Mouse (Mus musculus) right cerebral cortex, postnatal 4 days (tissue): ENCODE data around the gene Vasn.
"Not testable (repeated sequence)": the region's sequence is repeated elsewhere in the genome, so short reads cannot be mapped to it uniquely, and the experiment has no call there.

ENCODE experiments used
- DNase-seq: peaks from one replicate; pipeline ENCODE4 v3.0.0-alpha.2; 2022

Gene Vasn

GRCm38 (mm10) chr16:4674091-4674490 is 34.4 kb downstream of the Vasn start:
- DNase-seq: no peak

- no peak for DNase-seq
These were observed 37.1 kb downstream of the Vasn start for GRCm38 (mm10) chr16:4676836-4677235.

GRCm38 (mm10) chr16:4678080-4678479 is 38.3 kb downstream of the Vasn start:
- no peak for DNase-seq

- peak; percentile 72 for DNase-seq
These were observed 39.6 kb downstream of the Vasn start, which contains the start of gene Coro7 for GRCm38 (mm10) chr16:4679121-4680018. Coro7 (minus strand) TSS chr16:4679777.

- not testable (repeated sequence) for DNase-seq
These were observed 41.2 kb downstream of the Vasn start for GRCm38 (mm10) chr16:4680922-4681455.

GRCm38 (mm10) chr16:4682628-4683179 is 43.0 kb downstream of the Vasn start:
- DNase-seq: no peak

GRCm38 (mm10) chr16:4683193-4683580 is 43.4 kb downstream of the Vasn start:
- DNase-seq: no peak

- peak; percentile 99 for DNase-seq
These were observed 44.1 kb downstream of the Vasn start for GRCm38 (mm10) chr16:4683581-4684456.

GRCm38 (mm10) chr16:4684457-4684791 is 44.7 kb downstream of the Vasn start:
- DNase-seq: no peak

- DNase-seq: not testable (repeated sequence)
These were observed 49.6 kb downstream of the Vasn start for GRCm38 (mm10) chr16:4689371-4689770.
